Mouse (Mus musculus) c-Kit-positive CD71-positive TER-119-negative erythroid progenitor cells, embryonic 14.5 days (primary cell): ENCODE results near the gene Sox2.

Experiments used
- DNase-seq: peaks from one replicate; pipeline ENCODE4 v3.0.0-alpha.2; 2013; ENCODE audit warnings: low read depth

Gene Sox2

GRCm38 (mm10) chr3:34660542-34661290 lies 10.5 kb downstream of the Sox2 start:
- no peak for DNase-seq

- no peak for DNase-seq
Measured at GRCm38 (mm10) chr3:34661341-34662007, 11.3 kb downstream of the Sox2 start.

GRCm38 (mm10) chr3:34662008-34662711 lies 12.0 kb downstream of the Sox2 start:
- no peak for DNase-seq

GRCm38 (mm10) chr3:34662712-34663655 lies 12.8 kb downstream of the Sox2 start:
- DNase-seq, result no peak

GRCm38 (mm10) chr3:34663701-34664635 lies 13.8 kb downstream of the Sox2 start:
- DNase-seq, result no peak

GRCm38 (mm10) chr3:34664636-34665531 lies 14.7 kb downstream of the Sox2 start:
- DNase-seq, result no peak

- DNase-seq, result no peak
Measured at GRCm38 (mm10) chr3:34665751-34666665, 15.8 kb downstream of the Sox2 start.

- DNase-seq, result no peak
Measured at GRCm38 (mm10) chr3:34667180-34667579, 17.0 kb downstream of the Sox2 start.

- DNase-seq, result no peak
Measured at GRCm38 (mm10) chr3:34667881-34668817, 17.9 kb downstream of the Sox2 start.

GRCm38 (mm10) chr3:34671024-34671660 lies 20.9 kb downstream of the Sox2 start:
- DNase-seq, result no peak

GRCm38 (mm10) chr3:34678840-34679239 lies 28.6 kb downstream of the Sox2 start:
- no peak for DNase-seq

GRCm38 (mm10) chr3:34679439-34679838 lies 29.2 kb downstream of the Sox2 start:
- no peak for DNase-seq

GRCm38 (mm10) chr3:34679921-34680320 lies 29.7 kb downstream of the Sox2 start:
- DNase-seq, result no peak

- DNase-seq, result no peak
Measured at GRCm38 (mm10) chr3:34688072-34688471, 37.9 kb downstream of the Sox2 start.

- no peak for DNase-seq
Measured at GRCm38 (mm10) chr3:34691703-34692393, 41.6 kb downstream of the Sox2 start.

GRCm38 (mm10) chr3:34692394-34692745 lies 42.2 kb downstream of the Sox2 start:
- DNase-seq, result no peak
